Mouse (Mus musculus) CH12F3 (cell line): ENCODE measurements around the gene St8sia2.
"Not testable (repeated sequence)": the region's sequence is repeated elsewhere in the genome, so short reads cannot be mapped to it uniquely, and the experiment has no call there.

Experiments
- in situ Hi-C: fragments of 300-500 bp; cut with MboI; formaldehyde crosslinking; loops from 2 replicates; pipeline ENCODE4 v1.14.3; 2020; ENCODE audit warnings: low sequenced_read_pairs

The St8sia2 gene

DNA sequence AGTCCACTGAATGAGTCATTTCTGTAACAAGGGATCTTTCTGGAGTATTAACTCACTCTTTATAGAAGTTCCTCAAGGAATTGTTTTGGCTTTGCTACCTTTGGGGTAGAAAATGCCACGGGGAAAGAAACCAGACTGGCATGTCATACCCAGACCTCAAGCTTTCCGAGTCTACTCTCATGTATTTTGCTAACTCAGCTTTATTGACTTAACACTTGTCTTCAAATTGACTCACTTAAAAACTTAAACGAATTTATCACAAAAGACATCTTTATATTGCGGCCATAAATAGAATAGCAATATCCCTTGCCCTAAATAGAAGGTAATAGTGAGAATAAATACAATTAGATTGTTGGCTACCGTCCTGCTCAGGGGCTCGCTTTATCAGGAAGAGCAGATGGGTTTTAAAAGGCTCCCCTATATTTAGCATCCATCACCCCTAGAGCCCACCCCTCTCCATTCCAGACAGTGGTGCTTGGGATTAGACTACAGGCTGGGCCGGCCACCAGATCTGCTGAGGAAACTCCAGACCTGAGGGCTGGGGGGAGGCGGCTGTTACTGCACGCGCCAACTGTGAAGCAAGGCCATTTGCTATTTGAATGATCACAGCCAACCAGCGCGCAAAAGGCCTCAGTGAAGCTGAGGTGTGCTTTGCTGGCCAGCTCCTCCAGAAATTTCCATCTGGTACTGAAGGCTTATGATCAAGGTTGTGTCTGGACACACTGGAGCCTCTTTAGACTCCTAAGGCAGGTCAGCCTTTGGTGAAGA, 12.6 kb downstream of the St8sia2 start:
- in situ Hi-C loops, result no loop called here

DNA sequence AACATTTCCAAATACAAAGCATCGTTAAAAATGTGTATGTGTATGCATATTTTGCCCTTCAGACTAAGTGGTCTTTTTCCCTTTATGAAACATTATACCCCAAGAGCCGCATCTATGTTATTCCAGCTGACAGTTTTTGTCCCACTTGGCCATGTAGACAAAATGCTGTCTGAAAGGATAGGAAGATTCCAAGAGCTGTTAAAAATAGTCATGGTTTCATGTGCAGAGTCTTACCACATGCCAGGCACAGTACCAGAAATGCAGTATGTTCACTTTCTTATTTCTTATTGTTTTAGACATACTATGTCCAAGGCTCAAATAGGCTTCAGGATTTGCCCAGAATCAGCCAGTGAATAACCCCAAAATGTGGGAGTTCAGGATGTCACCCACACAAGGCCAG, 24.1 kb downstream of the St8sia2 start:
- in situ Hi-C loops, result no loop called here

DNA sequence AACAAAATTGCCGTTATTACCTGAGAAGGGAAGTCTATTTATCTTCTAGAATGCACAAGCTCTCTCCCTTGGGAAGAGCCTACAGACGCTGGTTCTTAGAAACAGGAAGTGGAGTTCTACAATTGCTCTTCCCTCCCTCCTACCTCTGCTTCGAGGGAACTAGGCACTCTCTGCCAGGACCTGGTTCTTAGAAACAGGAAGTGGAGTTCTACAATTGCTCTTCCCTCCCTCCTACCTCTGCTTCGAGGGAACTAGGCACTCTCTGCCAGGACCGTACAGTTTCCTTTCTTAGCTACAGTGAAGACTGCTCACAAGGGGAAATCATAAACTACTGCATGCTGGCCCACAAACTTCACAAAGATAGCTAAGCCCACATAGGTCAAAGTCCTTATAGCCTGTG, 41.3 kb downstream of the St8sia2 start:
- in situ Hi-C loops, result not testable (repeated sequence)

DNA sequence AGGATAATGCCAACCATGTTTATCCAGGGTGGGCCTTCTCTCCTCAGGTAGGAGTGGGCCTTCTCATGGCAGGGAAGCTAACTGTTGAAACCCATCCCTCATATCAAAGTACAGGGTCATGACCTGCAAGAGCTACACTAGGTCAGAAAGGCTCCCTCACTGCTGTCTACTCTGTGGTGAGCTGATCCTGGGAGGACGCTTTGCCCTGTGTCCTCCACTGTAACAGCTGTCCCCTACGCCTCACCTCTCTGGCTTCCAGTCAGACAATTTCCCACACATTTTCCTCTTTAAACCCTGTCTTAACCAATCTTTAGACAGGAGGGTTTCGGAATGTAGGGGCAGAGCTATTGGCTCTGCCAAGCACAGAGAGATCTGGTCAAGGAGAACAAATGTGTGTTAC, 48.3 kb downstream of the St8sia2 start:
- in situ Hi-C loops, result no loop called here

DNA sequence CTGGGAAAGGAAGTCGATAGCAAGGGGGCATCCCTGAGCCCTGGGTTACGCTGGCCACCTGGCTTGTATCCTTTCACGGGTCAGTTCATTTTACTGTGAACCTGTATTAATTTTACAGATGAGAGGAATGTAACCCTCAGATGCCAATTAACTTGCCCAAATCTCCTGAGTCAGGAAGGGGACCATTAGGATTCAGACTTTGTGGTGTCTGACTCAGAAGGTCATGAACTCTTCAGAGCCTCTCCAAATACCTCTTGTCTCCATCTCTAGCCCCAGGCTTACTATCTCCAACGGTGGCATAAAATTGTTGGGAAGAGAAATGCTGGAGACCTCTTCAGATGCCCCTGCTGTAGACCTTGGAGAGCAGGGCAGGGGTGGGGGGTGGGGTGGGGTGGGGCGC, 51.1 kb downstream of the St8sia2 start:
- in situ Hi-C loops, result no loop called here

DNA sequence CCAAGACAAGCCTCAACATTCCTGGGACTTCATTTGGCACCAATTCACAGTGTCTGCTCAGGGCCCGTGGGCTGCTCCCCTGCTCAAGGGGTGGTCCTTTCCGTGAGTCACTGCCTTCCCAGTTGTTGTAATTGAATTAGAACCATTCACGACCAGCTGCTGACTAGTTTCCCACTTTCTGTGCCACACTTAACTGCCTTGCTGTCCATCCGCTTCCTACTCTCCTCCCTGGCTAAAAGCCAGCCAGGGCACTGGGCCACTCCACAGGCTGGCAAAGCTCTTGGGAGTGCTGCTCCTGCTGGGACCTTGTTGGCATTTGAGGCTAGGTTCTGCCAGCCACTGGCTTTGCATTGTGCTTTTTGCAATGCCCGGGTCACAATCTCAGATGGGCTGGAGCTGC, 59.0 kb downstream of the St8sia2 start:
- in situ Hi-C loops, result no loop called here

DNA sequence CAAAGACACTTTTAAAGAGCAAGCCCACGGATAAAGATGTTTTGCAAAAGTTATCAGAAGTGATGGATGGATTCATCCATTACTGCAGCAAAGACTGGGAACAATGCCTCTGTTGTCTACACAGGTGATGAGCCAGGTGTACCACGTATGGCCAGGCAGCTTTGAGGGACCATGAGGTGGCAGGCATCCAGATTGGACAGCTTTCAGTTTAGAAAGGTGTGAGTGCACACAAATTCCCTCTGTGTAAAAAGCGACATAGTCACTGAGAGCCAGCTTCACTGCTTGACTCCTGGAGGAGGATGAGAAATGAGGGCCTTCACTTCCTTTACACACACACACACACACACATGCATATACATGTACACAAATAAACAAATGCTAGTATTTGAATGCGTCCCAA, 60.4 kb downstream of the St8sia2 start:
- in situ Hi-C loops, result no loop called here

DNA sequence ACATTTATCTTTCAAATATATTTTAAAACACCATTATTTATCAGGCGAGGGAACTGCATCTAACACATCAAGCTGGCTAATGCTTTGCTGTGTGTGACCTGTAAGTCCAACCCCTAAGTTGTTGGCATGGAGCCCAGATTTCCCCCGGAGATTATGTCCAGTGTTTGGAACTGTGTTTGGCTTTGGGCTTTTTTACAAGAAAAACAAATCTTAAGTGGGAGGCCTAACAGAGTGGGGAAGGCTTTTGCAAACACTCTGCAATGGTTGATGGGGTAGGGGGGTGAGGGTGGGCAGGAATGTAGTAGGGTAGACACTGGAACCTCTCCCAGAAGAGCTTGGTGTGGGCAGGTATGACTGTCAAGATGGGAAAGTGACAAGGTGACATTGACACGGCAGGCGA, 71.8 kb downstream of the St8sia2 start:
- in situ Hi-C loops, result no loop called here

DNA sequence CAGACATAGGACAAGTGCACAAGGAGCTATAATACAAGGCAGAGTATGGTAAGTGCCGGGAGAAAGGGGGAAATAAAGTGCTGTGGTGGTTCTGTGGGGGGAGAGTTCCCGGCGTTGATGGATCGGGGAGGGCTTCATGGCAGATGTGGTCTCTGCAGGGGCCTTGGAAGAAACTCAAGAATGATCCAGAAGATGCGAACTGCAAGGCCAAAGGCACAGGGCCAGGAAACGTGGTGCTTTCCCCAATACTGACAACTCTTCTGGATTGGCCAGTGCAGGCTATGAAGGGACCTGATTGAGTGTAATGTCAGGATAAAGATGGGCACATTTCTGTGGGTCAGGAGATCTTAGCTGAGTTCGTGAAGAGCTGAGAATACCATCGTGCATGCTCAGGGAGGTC, 74.3 kb downstream of the St8sia2 start:
- in situ Hi-C loops, result no loop called here

DNA sequence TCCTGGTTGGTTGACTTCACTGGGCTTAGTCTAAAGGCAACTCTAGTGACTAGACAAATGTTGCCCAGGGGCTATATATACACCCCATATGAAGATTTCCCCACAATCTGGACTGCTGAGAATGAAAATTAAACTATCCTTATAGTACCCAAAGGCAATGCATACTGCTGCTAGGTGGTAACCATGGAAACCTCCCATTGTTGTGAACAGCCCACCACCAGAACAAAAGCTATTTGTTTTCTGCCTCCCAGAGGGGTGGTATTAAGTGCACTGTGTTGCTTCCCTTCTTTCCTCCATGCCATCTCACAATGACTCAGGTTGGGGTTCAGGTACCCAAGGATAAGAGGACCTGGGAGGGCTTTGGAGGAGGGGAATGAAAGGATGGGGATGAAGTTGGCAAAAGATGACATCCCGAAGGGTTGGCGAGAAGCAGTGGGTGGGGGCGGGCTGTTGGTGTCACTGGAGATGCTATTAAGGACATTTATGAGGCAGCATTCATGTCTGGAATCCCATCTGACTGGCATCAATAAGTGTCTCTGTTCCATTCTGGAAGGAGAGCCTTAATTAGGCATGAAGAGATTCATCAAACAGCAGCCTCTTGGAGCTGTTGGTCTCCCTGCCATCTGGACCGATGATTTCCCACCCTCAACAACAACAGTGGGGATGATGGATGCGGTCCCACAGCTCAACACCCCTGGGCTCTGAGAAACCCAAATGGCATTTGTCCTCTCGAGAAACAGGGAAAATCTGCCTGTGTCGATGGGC, 75.3 kb downstream of the St8sia2 start:
- in situ Hi-C loops, result no loop called here

DNA sequence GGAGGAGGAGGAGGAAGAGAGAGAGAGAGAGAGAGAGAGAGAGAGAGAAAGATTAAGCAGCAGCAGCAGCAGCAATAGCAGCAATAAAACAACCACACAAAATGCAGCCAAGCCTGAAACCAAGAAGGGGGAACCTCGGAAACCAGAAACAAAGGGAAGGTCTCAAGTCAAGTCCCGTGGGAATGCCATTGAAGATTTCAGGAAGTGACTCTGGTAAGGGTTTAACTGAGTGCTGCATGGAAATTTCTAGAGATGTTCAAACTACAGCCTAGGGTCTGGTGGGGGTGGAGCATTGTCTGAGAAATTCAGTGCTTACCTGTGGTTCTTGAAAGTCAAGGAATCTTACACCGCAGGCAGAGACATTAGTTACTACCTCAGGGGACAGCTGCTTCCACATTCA, 77.4 kb downstream of the St8sia2 start:
- in situ Hi-C loops, result no loop called here

DNA sequence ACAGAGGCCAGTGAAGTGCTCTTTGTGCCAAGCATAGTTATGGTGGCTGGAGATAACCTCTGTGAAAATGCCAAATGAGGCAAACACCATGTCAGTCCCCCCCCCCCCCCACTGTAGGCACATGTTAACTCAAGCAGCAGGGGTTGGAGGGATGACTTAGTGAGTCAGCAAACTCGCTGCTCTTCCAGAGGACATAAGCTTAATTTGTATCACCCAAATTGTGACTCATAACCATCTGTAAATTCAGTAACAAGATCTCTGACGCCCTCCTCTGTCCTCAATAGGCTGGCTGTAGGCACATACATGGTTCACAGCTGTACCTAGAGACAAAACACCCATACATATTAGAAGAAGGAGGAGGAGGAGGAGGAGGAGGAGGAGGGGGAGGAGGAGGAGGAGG, 77.8 kb downstream of the St8sia2 start:
- in situ Hi-C loops, result no loop called here

DNA sequence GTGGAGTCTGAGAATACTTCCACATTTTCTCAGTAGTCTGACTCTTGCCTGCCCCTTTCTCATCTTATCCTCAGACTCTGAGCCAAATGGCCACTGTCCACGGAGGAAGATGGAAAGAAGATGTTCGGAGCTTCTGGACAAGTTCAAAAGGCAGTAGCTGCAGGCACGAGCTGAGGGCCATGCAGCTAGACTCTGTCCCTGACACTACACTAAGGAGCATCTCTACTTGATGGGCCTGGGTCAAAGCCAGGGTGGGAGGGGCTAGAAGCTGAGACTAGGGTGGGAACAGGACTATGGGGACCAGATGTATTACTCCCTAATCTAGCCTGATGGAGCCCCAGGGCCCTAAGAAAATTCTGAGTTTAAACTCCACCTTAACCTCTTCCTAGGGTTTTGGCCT, 80.5 kb downstream of the St8sia2 start:
- in situ Hi-C loops, result no loop called here

DNA sequence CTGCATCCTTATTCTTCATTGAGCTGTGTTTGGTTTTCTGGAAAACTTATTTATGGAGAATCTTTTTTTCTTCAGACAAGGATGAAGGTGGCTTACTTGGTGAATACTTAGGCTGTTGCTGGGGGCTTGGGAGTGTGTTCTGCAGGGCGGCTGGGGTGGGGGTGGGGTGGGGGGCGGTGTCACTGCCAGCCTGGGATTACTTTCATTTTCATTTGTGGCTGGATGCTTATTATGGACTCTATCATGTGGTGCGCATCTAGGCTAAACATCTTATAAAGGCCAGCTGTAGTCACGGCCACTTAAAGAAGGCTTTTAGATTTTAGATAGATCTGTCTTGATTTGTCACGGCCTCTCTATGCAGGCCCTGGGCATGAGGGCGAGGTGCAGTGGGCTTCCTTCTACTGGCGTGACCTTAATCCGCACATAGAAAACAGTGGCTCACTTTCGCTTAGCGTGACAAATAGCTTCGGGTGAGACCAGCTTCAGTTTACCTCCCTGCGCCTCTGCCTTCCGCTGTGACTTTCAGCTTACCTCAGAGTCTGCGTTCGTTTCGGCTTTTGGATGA, 92.5 kb downstream of the St8sia2 start:
- in situ Hi-C loops, result no loop called here

DNA sequence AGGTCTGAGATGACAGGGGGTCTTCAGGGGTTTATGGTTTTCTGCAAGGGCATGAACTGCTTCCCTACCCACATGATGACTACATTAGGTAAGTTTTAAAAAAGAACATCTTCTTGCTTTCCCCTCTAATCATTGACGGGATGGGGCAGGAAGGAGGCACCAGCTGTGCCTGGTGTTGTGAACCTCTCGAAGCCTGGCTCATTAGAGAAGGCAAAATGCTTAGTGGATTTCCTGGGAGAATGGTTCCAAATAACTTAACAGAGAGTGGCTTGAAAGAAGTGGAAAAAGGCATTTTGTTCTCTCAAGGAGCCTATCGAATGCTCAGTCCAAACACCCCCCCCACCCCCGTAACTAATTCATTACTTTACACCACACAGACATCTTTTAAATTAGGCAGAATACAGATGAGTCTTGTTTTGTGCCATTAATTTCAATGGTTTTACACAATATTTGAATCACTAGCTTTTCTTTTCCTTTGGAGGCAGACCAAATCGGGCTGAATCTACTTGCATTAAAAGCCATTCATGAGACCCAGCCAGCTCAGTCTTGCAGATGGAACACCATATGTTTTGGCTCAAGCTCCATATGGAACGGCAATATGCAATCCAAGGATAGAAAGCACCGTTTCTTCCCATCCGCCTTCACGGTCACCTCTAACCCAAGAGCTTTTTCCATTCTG, 95.7 kb downstream of the St8sia2 start:
- in situ Hi-C loops, result no loop called here

DNA sequence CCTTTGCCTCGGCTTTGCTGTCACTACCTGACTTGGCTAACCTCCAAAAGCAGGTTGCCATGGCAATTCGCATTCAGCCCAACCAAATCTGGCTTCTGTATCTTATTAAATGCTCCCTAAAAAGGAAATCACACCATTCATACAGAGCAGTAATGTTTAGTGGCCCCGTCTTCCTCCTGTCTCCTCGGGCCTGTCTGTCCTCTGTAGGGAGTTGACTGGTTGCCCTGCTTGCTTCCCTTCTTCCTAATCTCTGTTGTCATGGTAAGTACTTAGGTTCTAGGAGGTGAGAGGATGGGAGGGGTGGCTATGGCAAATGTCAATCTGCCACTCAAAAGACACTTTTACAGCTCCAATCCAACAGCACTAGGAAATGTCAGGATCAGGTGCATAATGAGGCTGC, 101.6 kb downstream of the St8sia2 start:
- in situ Hi-C loops, result no loop called here

DNA sequence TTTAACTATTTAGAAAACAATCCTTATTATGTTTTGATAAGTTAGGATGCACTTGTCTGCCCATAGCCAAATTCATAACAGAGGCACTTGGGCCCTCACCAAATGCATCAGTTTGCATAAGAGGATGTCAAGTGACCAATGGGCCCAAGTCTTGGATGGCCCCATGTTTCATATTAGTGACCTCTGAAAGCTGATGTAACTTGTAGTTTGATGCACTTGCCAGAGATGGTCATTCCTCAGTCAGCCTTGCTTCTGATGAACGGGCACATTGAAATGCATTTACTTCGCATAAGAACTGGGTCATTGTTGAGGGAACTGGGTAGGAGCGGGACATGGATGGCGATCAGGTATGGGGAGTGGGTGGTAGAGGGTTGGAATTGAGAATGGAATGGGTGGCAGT, 102.6 kb downstream of the St8sia2 start:
- in situ Hi-C loops, result no loop called here

DNA sequence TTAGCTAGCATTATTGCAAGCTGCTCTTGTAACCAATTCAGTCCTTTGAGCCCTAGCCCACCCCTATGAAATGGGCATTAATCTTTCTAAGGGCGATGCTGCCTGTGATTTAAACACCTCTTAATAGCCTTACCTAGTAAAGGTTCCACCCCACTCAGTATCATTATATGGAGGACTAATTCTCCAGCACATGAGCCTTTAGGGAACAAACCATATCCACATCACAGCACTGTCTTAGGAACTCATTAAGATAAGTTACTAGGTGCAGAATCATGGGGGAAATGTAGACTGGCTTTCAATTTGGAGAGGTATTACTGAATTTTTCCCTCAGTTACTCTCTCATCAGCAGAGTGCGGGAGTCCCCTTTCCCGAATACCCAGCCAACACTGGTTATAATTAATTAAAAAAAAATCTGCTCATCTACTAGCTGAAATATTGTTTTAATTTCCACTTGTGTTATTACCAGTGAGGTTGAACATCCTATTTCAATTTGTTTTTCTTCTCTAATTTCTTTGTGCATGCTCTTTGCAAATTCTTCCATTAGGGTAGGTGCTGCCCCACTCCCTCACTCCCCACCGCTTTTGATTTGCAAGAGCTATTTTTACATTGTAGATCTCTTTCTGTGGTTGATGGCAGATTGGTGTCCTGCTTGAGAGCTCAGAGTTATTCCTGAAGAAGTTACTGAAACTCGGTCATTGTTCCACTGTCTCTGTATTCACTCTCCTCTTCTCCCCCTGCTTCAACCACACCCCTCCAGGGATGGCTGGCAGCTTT, 103.9 kb downstream of the St8sia2 start:
- in situ Hi-C loops, result no loop called here

DNA sequence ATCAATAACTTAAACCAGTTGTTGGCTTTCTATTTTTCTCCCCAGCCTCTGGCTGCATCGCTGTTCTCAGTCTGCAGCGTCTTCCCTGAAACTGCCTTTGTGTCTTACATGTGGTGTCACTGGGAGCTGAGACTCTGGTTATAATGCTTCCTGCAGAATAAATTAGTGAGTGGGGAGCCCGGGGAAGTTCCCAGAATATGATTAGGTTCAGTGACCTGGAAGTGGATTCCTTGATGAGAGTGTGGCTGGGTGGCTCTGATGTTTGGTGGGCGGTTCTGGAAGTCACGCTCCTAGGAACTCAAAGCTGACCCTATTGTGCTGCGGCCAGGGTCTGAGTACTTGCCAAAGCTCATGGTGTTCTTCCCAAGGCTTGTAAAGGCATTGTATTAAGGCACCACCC, 119.0 kb downstream of the St8sia2 start:
- in situ Hi-C loops, result no loop called here

DNA sequence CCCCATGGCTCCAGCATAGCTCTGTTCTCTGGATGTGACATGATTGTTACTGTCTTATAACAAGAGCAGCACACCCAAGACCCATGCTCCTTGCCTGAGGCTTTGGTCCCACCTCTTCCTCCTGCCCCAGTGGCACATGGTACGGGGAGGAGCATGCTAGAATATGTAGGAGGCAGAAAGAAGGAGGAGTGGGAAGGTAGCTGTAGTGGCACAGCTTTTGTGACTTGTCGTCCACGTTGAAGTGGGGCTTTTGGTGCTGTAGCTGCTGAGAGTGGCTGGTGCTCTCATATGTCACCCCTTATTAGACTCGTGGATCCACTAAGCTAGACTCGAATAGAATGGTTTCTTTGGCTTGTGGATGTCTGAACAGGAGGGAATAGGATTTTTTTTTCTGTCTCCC, 121.7 kb downstream of the St8sia2 start:
- in situ Hi-C loops, result no loop called here
